Mouse (Mus musculus) ZHBTc4 (cell line): ENCODE measurements around the gene Mrpl20.
"Not testable (repeated sequence)": the region's sequence is repeated elsewhere in the genome, so short reads cannot be mapped to it uniquely, and the experiment has no call there.

Source experiments
- DNase-seq: peaks from one replicate; pipeline ENCODE4 v3.0.0-alpha.2; 2011; ENCODE audit warnings: low read depth, low spot score

The Mrpl20 gene

GRCm38 (mm10) chr4:155783486-155784080 lies 19.1 kb upstream of the Mrpl20 start:
- no peak for DNase-seq

GRCm38 (mm10) chr4:155784081-155784701 lies 18.5 kb upstream of the Mrpl20 start:
- DNase-seq, result peak; percentile 78

GRCm38 (mm10) chr4:155785246-155785645 lies 17.4 kb upstream of the Mrpl20 start:
- no peak for DNase-seq

- peak; percentile 48 for DNase-seq
Measured at GRCm38 (mm10) chr4:155785819-155786218, 16.9 kb upstream of the Mrpl20 start, which contains the start of gene Tmem88b. Gene Tmem88b, minus strand, starts transcription at chr4:155785874.

- no peak for DNase-seq
Measured at GRCm38 (mm10) chr4:155788300-155788699, 14.4 kb upstream of the Mrpl20 start.

GRCm38 (mm10) chr4:155788833-155789232 lies 13.8 kb upstream of the Mrpl20 start:
- DNase-seq, result not testable (repeated sequence)

- no peak for DNase-seq
Measured at GRCm38 (mm10) chr4:155790021-155790489, 12.6 kb upstream of the Mrpl20 start, which contains the start of gene Ankrd65. Gene Ankrd65, plus strand, starts transcription at chr4:155790439.

GRCm38 (mm10) chr4:155790650-155791161 lies 12.0 kb upstream of the Mrpl20 start:
- no peak for DNase-seq

- no peak for DNase-seq
Measured at GRCm38 (mm10) chr4:155791240-155791933, 11.3 kb upstream of the Mrpl20 start.

GRCm38 (mm10) chr4:155793730-155794129 lies 8.9 kb upstream of the Mrpl20 start:
- no peak for DNase-seq

- DNase-seq, result no peak
Measured at GRCm38 (mm10) chr4:155802075-155802474, 603 bp upstream of the Mrpl20 start.

- peak; percentile 97 for DNase-seq
Measured at GRCm38 (mm10) chr4:155803340-155804041, 813 bp downstream of the Mrpl20 start.

- DNase-seq, result no peak
Measured at GRCm38 (mm10) chr4:155807841-155808240, 5.2 kb downstream of the Mrpl20 start.

GRCm38 (mm10) chr4:155811929-155812664 lies 9.4 kb downstream of the Mrpl20 start, which contains the start of gene Ccnl2:
Gene Ccnl2, plus strand, starts transcription at chr4:155812489.
- DNase-seq, result peak; percentile 100

GRCm38 (mm10) chr4:155812665-155813181 lies 10.0 kb downstream of the Mrpl20 start:
- DNase-seq, result peak; percentile 79

- DNase-seq, result no peak
Measured at GRCm38 (mm10) chr4:155817533-155817932, 14.9 kb downstream of the Mrpl20 start.

- peak; percentile 67 for DNase-seq
Measured at GRCm38 (mm10) chr4:155821025-155821424, 18.3 kb downstream of the Mrpl20 start.

- no peak for DNase-seq
Measured at GRCm38 (mm10) chr4:155823443-155823842, 20.8 kb downstream of the Mrpl20 start.

GRCm38 (mm10) chr4:155829866-155830265 lies 27.2 kb downstream of the Mrpl20 start:
- no peak for DNase-seq

- DNase-seq, result no peak
Measured at GRCm38 (mm10) chr4:155830596-155830995, 27.9 kb downstream of the Mrpl20 start.
